Comparison of ENCODE assay signal across 25 mouse cellular contexts in genomic region chr9:45077859-45078258, GRCm38 (mm10). TPM values are rescaled to one million over a fixed set of nuclear protein-coding genes. Genes with fewer than 3 reads are reported as not detected.
DNase-seq lines count a peak whose midpoint lies in the region; ATAC-seq and TF ChIP-seq lines count a peak whose summit lies in the region.
"Had no signal": no experiment of that assay in that cellular context is flagged by ENCODE, and none has a peak within 500 bp of the region (broad histone marks: within the 10 kb centered on the region; RNA-seq: fewer than 3 reads in every experiment).

No protein-coding gene starts in this region.

- H3K4me3 ChIP-seq in lung, postnatal 0 days (ENCODE audit: low read depth, low read length) = no peak overlapping the region
- H3K4me3 ChIP-seq: embryonic facial prominence, embryonic 10.5 days; embryonic facial prominence, embryonic 12.5 days; erythroblast, embryonic 14.5 days; forebrain, embryonic 10.5 days; forebrain, embryonic 12.5 days had no signal

- no peaks in the 10 kb centered on the region for H3K36me3 ChIP-seq in splenic B cell, adult 2 months (ENCODE audit: control insufficient read depth, insufficient read depth, low read length, poor library complexity, severe bottlenecking)
- H3K36me3 ChIP-seq in lung, postnatal 0 days (ENCODE audit: insufficient read depth, low read length) = no peaks in the 10 kb centered on the region
- H3K36me3 ChIP-seq: embryonic facial prominence, embryonic 10.5 days; embryonic facial prominence, embryonic 12.5 days; forebrain, embryonic 10.5 days; forebrain, embryonic 12.5 days; G1E had no signal

- peak; percentile 27 to 32 for DNase-seq in B cell, adult 2 months
- peak; percentile 60 for DNase-seq in splenic B cell, adult 2 months (ENCODE audit: low read depth, low spot score)
- DNase-seq in lung, postnatal 0 days (ENCODE audit: low spot score) = no peak
- DNase-seq in cerebellum, postnatal 10 days = no peak
- DNase-seq in left cerebral cortex, adult 18-20 months (ENCODE audit: low spot score in 2 of 2) = no peak
- DNase-seq: adrenal gland, adult 8-10 months; adrenal gland, postnatal 14 days; adrenal gland, postnatal 36 days; cerebellum, adult 11-12 months; cerebellum, adult 2 months; cerebellum, adult 9-10 months; cerebellum, postnatal 14 days; cerebellum, postnatal 36 days had no signal

- H3K27ac ChIP-seq in lung, postnatal 0 days (ENCODE audit: low read length) = no peak overlapping the region
- H3K27ac ChIP-seq: embryonic facial prominence, embryonic 10.5 days; embryonic facial prominence, embryonic 12.5 days; forebrain, embryonic 10.5 days; forebrain, embryonic 12.5 days had no signal

- no peak for TF ChIP-seq CTCF in lung, postnatal 0 days (IDR thresholded peaks at IDR 0.05)

- 53% methylated on average over 3 of the region's 3 CpGs for WGBS in lung, postnatal 0 days

- no peak for TF ChIP-seq EP300 in lung, postnatal 0 days (IDR thresholded peaks at IDR 0.05)

- H3K4me1 ChIP-seq in lung, postnatal 0 days (ENCODE audit: insufficient read depth, low read depth, low read length) = no peaks in the 10 kb centered on the region
- H3K4me1 ChIP-seq: embryonic facial prominence, embryonic 10.5 days; embryonic facial prominence, embryonic 12.5 days; forebrain, embryonic 10.5 days; forebrain, embryonic 12.5 days had no signal

- H3K9ac ChIP-seq in lung, postnatal 0 days (replicated peaks; ENCODE audit: low read depth) = no peak overlapping the region
- H3K9ac ChIP-seq: embryonic facial prominence, embryonic 12.5 days; forebrain, embryonic 12.5 days had no signal

- peak; percentile 26; the same call in 1 of the 2 replicates for ATAC-seq in common myeloid progenitor, adult 5-6 weeks (replicated peaks; ENCODE audit: low read depth, poor library complexity, severe bottlenecking)
- ATAC-seq in lung, postnatal 0 days = no peak
- ATAC-seq: activated CD4-positive, CD25-positive, alpha-beta regulatory T cell, adult 4 months; forebrain, embryonic 14.5 days; forebrain, embryonic 16.5 days; Patski had no signal

- H3K27me3 ChIP-seq in splenic B cell, adult 2 months (ENCODE audit: control insufficient read depth, insufficient read depth, low read length, poor library complexity, severe bottlenecking) = no peaks in the 10 kb centered on the region
- H3K27me3 ChIP-seq in lung, postnatal 0 days (replicated peaks; ENCODE audit: insufficient read depth, low read length) = no peaks in the 10 kb centered on the region
- H3K27me3 ChIP-seq: embryonic facial prominence, embryonic 12.5 days had no signal

- H3K4me2 ChIP-seq in lung, postnatal 0 days (replicated peaks; ENCODE audit: low read depth, low read length) = no peak overlapping the region
- H3K4me2 ChIP-seq: embryonic facial prominence, embryonic 12.5 days; forebrain, embryonic 12.5 days had no signal

- no peaks in the 10 kb centered on the region for H3K9me3 ChIP-seq in lung, postnatal 0 days (ENCODE audit: low read length)
- H3K9me3 ChIP-seq: embryonic facial prominence, embryonic 10.5 days; embryonic facial prominence, embryonic 12.5 days; forebrain, embryonic 10.5 days; forebrain, embryonic 12.5 days; G1E had no signal

RNA-seq across cellular contexts. Expression of gene Jaml, which starts 1.1 kb away (rescaled TPM):
- total RNA-seq in common myeloid progenitor, adult 5-6 weeks (2017) = 1.6 and 6.1 TPM in 2 replicates
- 2.1 and 3.3 TPM in 2 replicates for polyA plus RNA-seq in lung, postnatal 0 days (2015; fragmentation: Nextera tagmentation; extraction: Ambion mirVana)
- 1 to 10 TPM in 1 of 2 experiments, under 1 TPM in 1; 0.35 to 1.3 TPM for total RNA-seq in left cerebral cortex, adult 18-20 months (2021)
- total RNA-seq: G1E had no signal
- polyA plus RNA-seq: C2C12; erythroblast, embryonic 14.5 days; G1E; Patski had no signal

RNA-seq across cellular contexts. Expression of gene Mpzl3, which starts 22.9 kb away (rescaled TPM):
- 0.27 and 1.0 TPM in 2 replicates for total RNA-seq in common myeloid progenitor, adult 5-6 weeks (2017)
- polyA plus RNA-seq in lung, postnatal 0 days (2015; fragmentation: Nextera tagmentation; extraction: Ambion mirVana) = 2.0 and 2.2 TPM in 2 replicates
- total RNA-seq in left cerebral cortex, adult 18-20 months (2021) = 1 to 10 TPM; 4.5 to 5.2 TPM
- polyA plus RNA-seq: erythroblast, embryonic 14.5 days had no signal

RNA-seq across cellular contexts. Expression of gene Mpzl2, which starts 38.3 kb away (rescaled TPM):
- not detected in 2 replicates for total RNA-seq in common myeloid progenitor, adult 5-6 weeks (2017)
- 4.2 and 4.3 TPM in 2 replicates for polyA plus RNA-seq in lung, postnatal 0 days (2015; fragmentation: Nextera tagmentation; extraction: Ambion mirVana)
- 1 to 10 TPM; 1.9 TPM for total RNA-seq in left cerebral cortex, adult 18-20 months (2021)
- polyA plus RNA-seq: activated CD4-positive, CD25-positive, alpha-beta regulatory T cell, adult 4 months; C2C12; erythroblast, embryonic 14.5 days; G1E; Patski had no signal

RNA-seq across cellular contexts. Expression of gene Scn2b, which starts 39.7 kb away (rescaled TPM):
- total RNA-seq in common myeloid progenitor, adult 5-6 weeks (2017) = not detected in 2 replicates
- 0.27 and 0.49 TPM in 2 replicates for polyA plus RNA-seq in lung, postnatal 0 days (2015; fragmentation: Nextera tagmentation; extraction: Ambion mirVana)
- 100 to 1,000 TPM; 267 to 274 TPM for total RNA-seq in left cerebral cortex, adult 18-20 months (2021)
- polyA plus RNA-seq: C2C12; erythroblast, embryonic 14.5 days; G1E; Patski had no signal

Comparison
In these comparisons a context has a peak if more than half of its experiments do, and no peak if none do; other contexts are left out.
1. DNase-seq: peak in B cell, adult 2 months (2 of 2) and splenic B cell, adult 2 months (single experiment); none in lung, postnatal 0 days (single experiment), cerebellum, postnatal 10 days (0 of 2) and left cerebral cortex, adult 18-20 months (0 of 2).